Mouse (Mus musculus) kidney, adult 2 months (tissue): Measurements from ENCODE around the gene Ppfia1. TPM values are rescaled to one million over a fixed set of nuclear protein-coding genes. Genes with fewer than 3 reads are reported as not detected.

ENCODE experiments used
- DNase-seq: peaks from one replicate; pipeline ENCODE4 v3.0.0; 2021
- H3K27ac ChIP-seq: fragments of 200-500 bp; 2 replicates; pipeline ENCODE4 v1.5.1; 2012; ENCODE audit warnings: low read depth, low read length, control low read depth, inconsistent platforms; ENCODE audit not compliant: insufficient read depth
- H3K27me3 ChIP-seq: fragments of 200-500 bp; replicated peaks from 2 replicates; pipeline ENCODE4 v1.6.1; 2012; ENCODE audit warnings: mild to moderate bottlenecking, moderate library complexity, low read length, inconsistent platforms; ENCODE audit not compliant: control insufficient read depth, insufficient read depth
- H3K36me3 ChIP-seq: fragments of 200-500 bp; 2 replicates; pipeline ENCODE4 v1.6.1; 2012; ENCODE audit warnings: mild to moderate bottlenecking, moderate library complexity, low read length, inconsistent platforms; ENCODE audit not compliant: control insufficient read depth, insufficient read depth
- H3K4me1 ChIP-seq: fragments of 200-500 bp; 2 replicates; pipeline ENCODE4 v1.6.1; 2011; ENCODE audit warnings: low read length; ENCODE audit not compliant: control insufficient read depth, insufficient read depth
- H3K4me3 ChIP-seq: fragments of 200-500 bp; 2 replicates; pipeline ENCODE4 v1.5.1; 2011; ENCODE audit warnings: mild to moderate bottlenecking, low read depth, low read length, control low read depth; ENCODE audit not compliant: insufficient read depth
- CTCF ChIP-seq: fragments of 200-500 bp; conservative IDR thresholded peaks from 2 replicates; pipeline ENCODE4 v1.5.1; 2011; ENCODE audit warnings: low read depth, mild to moderate bottlenecking, control low read depth, low read length, moderate library complexity, mixed read lengths; ENCODE audit not compliant: insufficient read depth, insufficient read length
- POLR2A ChIP-seq: fragments of 200-500 bp; IDR thresholded peaks from one replicate; pipeline ENCODE4 v1.6.1; 2011; ENCODE audit warnings: low read depth, low read length, control low read depth
- WGBS: fragments of 180-500 bp; shearing (Covaris S2); methylation state at CpG from one replicate; pipeline ENCODE4 v1.1.7; 2018; 5-methylcytosine and 5-hydroxymethylcytosine counted together
- polyA plus RNA-seq: library from polyadenylated mRNA; depleted of rRNA; stranded (reverse); fragments of >200 nt; gene quantifications from 2 replicates; pipeline ENCODE4 v1.2.3, GENCODE M21; 2012

The Ppfia1 gene
- polyA plus RNA-seq, 1 experiment, result 44.9 TPM

- Histone ChIP-seq H3K27me3 (no peaks in the 10 kb centered on the region), H3K27ac (peak within 1 kb of the TSS; percentile 96), H3K36me3 (no peaks in the 10 kb centered on the region), H3K4me3 (peak within 1 kb of the TSS; percentile 86), H3K4me1 (peaks cover 12% of the 10 kb centered on the region)
- peak; percentile 96 for DNase-seq
- under 1% methylated on average over 34 of the region's 34 CpGs for WGBS
- TF ChIP-seq POLR2A (peak; percentile 47), CTCF (no peak)
These were observed 28.9 kb upstream of the Ppfia1 start, which contains the start of gene Fadd for GRCm38 (mm10) chr7:144582284-144582980. Fadd (minus strand) TSS chr7:144582463.

DNA sequence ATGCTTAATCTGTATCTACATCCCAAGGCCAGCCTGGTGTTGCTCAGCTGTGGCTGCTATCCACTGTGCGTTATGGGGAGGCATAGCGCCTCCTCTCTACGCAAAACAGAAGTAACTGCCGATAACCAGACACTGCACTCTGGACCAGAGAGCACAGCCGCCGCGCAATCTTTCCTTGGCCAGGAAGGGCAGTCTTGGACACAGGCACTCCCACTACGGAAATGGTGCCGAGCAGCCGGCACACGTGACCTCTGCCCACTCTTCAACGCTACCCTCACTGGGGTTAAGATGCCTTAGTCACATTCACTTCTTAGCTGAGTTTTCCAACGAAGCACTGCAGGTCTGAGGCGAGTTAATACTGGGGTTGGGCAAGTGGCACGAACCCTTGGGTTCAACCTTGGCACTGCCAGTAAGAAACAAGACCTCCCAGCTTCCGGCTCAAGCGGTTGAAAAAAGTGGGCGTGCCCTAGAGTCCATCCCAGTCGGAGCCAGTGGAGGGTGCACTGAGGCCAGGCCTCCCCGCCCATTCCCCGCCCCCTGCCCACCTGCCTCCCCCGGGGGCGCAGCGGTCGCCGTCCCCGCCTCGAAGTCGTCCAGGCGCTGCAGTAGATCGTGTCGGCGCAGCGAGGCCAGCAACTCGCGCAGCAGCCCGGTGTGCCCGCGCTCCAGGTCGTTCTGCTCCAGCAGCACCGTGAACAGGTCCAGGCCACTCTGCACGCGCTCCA is 28.2 kb upstream of the Ppfia1 start:
- under 1% methylated on average over 43 of the region's 43 CpGs for WGBS
- Histone ChIP-seq H3K27ac (peak overlapping the region; percentile 96), H3K4me1 (peaks cover 12% of the 10 kb centered on the region), H3K27me3 (no peaks in the 10 kb centered on the region), H3K4me3 (peak overlapping the region; percentile 86), H3K36me3 (no peaks in the 10 kb centered on the region)
- peak; percentile 95 for DNase-seq
- TF ChIP-seq CTCF (peak; percentile 82), POLR2A (peak; percentile 9)

DNA sequence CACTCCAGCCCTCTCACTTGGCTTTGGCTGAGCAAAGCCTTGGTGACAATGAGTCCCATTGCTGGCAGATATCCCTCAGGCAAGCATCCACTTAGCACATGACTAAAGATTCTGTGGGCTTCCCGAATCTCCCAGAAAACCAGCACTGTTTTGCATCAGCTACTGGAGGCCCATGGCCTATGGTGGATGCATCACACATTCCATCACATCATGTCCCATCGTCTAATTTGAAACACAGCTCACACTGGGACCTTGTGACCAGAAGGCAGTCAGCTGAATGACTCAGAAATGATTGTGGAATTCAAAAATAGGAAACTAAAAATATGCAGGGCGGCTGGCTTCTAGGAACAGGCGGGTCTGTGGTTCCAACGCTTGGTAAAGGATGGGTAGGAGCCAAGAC is 24.3 kb upstream of the Ppfia1 start:
- Histone ChIP-seq H3K4me1 (peaks cover 9% of the 10 kb centered on the region), H3K4me3 (no peak overlapping the region), H3K27ac (no peak overlapping the region), H3K36me3 (no peaks in the 10 kb centered on the region), H3K27me3 (no peaks in the 10 kb centered on the region)
- DNase-seq, result no peak
- TF ChIP-seq POLR2A, result no peak
- no peak for TF ChIP-seq CTCF
- 69% methylated on average over 5 of the region's 5 CpGs for WGBS

DNA sequence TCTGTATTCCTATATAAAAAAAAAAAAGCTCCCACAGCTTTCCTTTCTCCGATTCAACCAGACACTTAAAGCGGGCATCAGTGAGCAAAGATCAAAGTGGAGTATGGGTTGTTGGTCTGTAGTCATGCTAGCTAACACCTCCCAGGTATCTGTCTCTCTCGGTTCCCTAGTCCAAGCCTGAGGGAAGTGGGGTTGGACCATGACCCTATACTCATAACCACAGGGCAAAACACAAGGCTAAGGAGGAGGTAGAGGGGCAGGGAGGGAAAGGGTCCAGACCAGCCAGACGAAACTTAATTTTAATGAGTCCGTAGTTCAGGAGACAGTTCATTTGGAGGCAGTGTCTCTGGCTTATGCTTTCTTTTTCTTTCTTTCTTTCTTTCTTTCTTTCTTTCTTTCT is 18.7 kb upstream of the Ppfia1 start:
- H3K27ac ChIP-seq, result peak overlapping the region; percentile 88
- TF ChIP-seq CTCF (no peak), POLR2A (no peak)
- H3K36me3 ChIP-seq, result no peaks in the 10 kb centered on the region
- H3K4me3 ChIP-seq, result no peak overlapping the region
- WGBS, result 53% methylated on average over 5 of the region's 5 CpGs
- no peaks in the 10 kb centered on the region for H3K27me3 ChIP-seq
- peak; percentile 86 for DNase-seq
- peaks cover 8% of the 10 kb centered on the region; the same call in 1 of the 2 replicates for H3K4me1 ChIP-seq

DNA sequence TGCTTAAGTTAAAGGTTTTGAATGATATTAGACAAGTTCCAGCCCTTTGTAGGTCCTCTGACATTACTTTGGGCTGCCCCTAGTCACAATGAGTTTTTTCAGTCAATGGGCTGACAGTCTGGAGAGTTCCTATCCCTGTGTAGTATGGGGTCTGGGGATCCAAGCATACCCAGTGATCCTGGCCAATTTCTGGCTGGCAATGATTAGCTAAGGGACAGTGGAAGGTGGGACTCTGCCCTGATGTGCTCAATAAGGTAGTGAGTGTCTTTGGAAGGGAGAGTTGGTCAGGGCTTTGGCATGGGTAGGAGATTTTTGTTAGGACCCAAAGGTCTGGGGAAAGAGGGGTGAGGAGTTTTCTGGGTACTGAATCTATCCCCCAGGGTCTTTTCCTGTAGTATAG is 18.1 kb upstream of the Ppfia1 start:
- Histone ChIP-seq H3K4me1 (peaks cover 8% of the 10 kb centered on the region; the same call in 1 of the 2 replicates), H3K27me3 (no peaks in the 10 kb centered on the region), H3K36me3 (no peaks in the 10 kb centered on the region), H3K4me3 (no peak overlapping the region), H3K27ac (peak overlapping the region; percentile 88)
- no peak for TF ChIP-seq CTCF
- no peak for TF ChIP-seq POLR2A
- DNase-seq, result peak; percentile 93

GRCm38 (mm10) chr7:144569428-144569827 is 15.9 kb upstream of the Ppfia1 start:
- WGBS, result 44% methylated on average over 7 of the region's 7 CpGs
- TF ChIP-seq POLR2A, result no peak
- no peak for TF ChIP-seq CTCF
- no peak overlapping the region for H3K4me3 ChIP-seq
- DNase-seq, result peak; percentile 74
- no peak overlapping the region; the same call in 1 of the 2 replicates for H3K27ac ChIP-seq
- no peaks in the 10 kb centered on the region for H3K36me3 ChIP-seq
- peaks cover 8% of the 10 kb centered on the region; the same call in 1 of the 2 replicates for H3K4me1 ChIP-seq
- H3K27me3 ChIP-seq, result no peaks in the 10 kb centered on the region

DNA sequence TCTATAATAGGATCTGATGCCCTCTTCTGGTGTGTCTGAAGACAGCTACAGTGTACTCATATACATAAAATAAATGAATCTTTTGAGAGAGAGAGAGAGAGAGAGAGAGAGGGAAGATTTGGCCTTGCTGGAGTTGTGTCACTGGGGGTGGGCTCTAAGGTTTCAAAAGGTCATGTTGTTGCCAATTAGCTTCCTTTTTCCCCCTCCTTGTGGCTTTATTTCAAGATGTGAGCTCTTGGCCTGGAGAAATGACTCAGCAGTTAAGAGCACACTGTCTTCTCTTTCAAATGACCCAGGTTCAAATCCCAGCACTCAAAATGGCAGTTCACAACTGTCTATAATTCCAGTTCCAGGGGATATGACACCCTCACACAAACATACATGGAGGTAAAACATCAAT is 14.6 kb upstream of the Ppfia1 start:
- Histone ChIP-seq H3K4me3 (no peak overlapping the region), H3K4me1 (peaks cover 13% of the 10 kb centered on the region; the same call in 1 of the 2 replicates), H3K27ac (no peak overlapping the region), H3K36me3 (no peaks in the 10 kb centered on the region), H3K27me3 (no peaks in the 10 kb centered on the region)
- DNase-seq, result no peak
- TF ChIP-seq POLR2A, result no peak
- TF ChIP-seq CTCF, result no peak
